Mouse (Mus musculus) cortical plate, adult 2 months (tissue): Measurements from ENCODE around the gene Frs3.

ENCODE experiments used
- CTCF ChIP-seq: fragments of 200-500 bp; IDR thresholded peaks from 2 replicates; pipeline ENCODE4 v1.5.1; 2011; ENCODE audit warnings: mild to moderate bottlenecking, control low read depth, low read length; ENCODE audit not compliant: insufficient read depth; ENCODE audit errors: extremely low read depth
- POLR2A ChIP-seq: fragments of 200-500 bp; IDR thresholded peaks from 2 replicates; pipeline ENCODE4 v1.6.1; 2011; ENCODE audit warnings: mild to moderate bottlenecking, low read length, control low read depth; ENCODE audit not compliant: insufficient read depth; ENCODE audit errors: extremely low read depth

DNA sequence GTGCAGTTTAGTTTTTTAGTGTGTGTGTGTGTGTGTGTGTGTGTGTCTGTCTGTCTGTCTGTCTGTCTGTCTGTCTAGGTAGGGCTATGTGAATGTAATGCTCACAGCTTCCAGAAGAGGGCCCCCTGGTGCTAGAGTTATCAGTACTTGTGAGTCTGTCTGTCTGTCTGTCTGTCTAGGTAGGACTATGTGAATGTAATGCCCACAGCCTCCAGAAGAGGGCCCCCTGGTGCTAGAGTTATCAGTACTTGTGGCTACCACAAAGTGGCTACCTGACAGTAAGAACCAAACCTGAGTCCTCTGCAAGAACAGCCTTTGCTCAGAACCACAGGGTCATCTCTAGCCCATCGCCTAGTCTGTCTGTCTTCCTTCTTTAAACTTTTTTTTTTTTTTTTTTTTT is 42.1 kb upstream of the Frs3 start:
- peak; percentile 58 for TF ChIP-seq CTCF
- no peak for TF ChIP-seq POLR2A
